Mouse (Mus musculus): ENCODE measurements around the gene Hmox2.
A peak's percentile ranks its signal among the peaks of the same experiment; 100 is the strongest.

Gene Hmox2

GRCm38 (mm10) chr16:4781524-4782196, 55.5 kb downstream of the Hmox2 start:
- DNase-seq (ENCODE audit: extremely low spot score, low spot score), result no peak

GRCm38 (mm10) chr16:4782515-4782914, 56.4 kb downstream of the Hmox2 start:
- DNase-seq (ENCODE audit: extremely low spot score, low spot score), result no peak

- no peak for DNase-seq (ENCODE audit: extremely low spot score, low spot score)
These were observed 59.5 kb downstream of the Hmox2 start for GRCm38 (mm10) chr16:4785706-4786105.

- DNase-seq (ENCODE audit: extremely low spot score, low spot score), result no peak
These were observed 62.0 kb downstream of the Hmox2 start for GRCm38 (mm10) chr16:4788176-4788575.

- DNase-seq (ENCODE audit: extremely low spot score, low spot score), result no peak
These were observed 63.2 kb downstream of the Hmox2 start for GRCm38 (mm10) chr16:4789311-4789768.

- DNase-seq (ENCODE audit: extremely low spot score, low spot score), result peak; percentile 94
These were observed 63.8 kb downstream of the Hmox2 start, which contains the start of gene Cdip1 for GRCm38 (mm10) chr16:4789810-4790559. TSS of gene Cdip1 (minus strand) at chr16:4790292.

- DNase-seq (ENCODE audit: extremely low spot score, low spot score), result no peak
These were observed 65.2 kb downstream of the Hmox2 start for GRCm38 (mm10) chr16:4791332-4791731.

GRCm38 (mm10) chr16:4796631-4797030, 70.5 kb downstream of the Hmox2 start:
- no peak for DNase-seq (ENCODE audit: extremely low spot score, low spot score)
